Mouse (Mus musculus): ENCODE results near the gene Htr3b.
A peak's percentile ranks its signal among the peaks of the same experiment; 100 is the strongest.
"Not testable (repeated sequence)": the region's sequence is repeated elsewhere in the genome, so short reads cannot be mapped to it uniquely, and the experiment has no call there.

The Htr3b gene

DNA sequence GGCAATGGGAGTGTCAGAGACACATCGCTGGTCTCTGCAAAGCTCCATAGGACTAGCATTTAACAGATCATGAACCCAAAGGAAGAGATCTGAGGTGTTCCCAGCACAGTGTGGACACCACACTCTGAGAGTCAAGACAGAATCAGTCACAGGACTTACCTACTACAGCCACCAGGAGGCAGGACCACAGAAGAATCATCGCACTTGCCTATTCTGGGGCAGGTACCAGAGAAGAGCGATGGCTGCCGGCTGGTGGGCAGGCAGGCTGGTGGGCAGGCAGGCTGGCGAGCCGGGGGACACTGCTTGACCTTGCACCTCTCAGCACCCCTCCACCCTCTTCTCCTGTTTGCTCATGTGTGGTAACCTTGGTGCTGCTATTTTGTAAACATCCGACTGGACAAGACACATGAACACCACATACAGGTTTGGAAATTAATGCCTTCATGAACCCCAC, at the start of gene Htr3b:
Gene Htr3b, minus strand, starts transcription at position 404 of the 454 bp plus-strand sequence.
- no peak for DNase-seq

DNA sequence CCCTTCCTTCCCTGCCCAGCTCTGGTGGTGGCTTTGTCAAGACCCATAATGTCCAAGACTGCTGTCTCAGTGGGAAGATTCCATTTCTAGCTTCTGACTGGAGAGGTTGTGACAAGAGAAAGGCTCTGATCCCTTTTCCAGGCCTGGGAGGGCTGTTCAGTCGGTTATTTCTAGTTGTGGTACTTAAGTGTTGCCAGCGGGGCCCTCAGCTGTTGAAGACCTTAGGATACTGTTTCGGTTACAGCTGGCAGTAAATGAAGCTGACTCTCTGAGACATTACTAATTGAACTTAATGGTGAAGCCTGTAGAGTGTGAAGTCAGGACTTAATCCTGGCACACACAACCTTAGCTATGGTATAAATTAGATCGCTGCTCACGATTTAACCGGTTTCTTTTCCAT, 34.5 kb upstream of the Htr3b start:
- no peak for DNase-seq

GRCm38 (mm10) chr9:48995735-48996134, 30.9 kb upstream of the Htr3b start:
- no peak for DNase-seq

- DNase-seq = no peak
Observed at GRCm38 (mm10) chr9:48994779-48995178, 30.0 kb upstream of the Htr3b start.

- no peak for DNase-seq
Observed at GRCm38 (mm10) chr9:48991671-48992070, 26.9 kb upstream of the Htr3b start.

- no peak for DNase-seq
Observed at GRCm38 (mm10) chr9:48987201-48988101, 22.7 kb upstream of the Htr3b start.

GRCm38 (mm10) chr9:48986616-48987141, 21.9 kb upstream of the Htr3b start:
- no peak for DNase-seq

GRCm38 (mm10) chr9:48985708-48986088, 20.9 kb upstream of the Htr3b start:
- DNase-seq = no peak

DNA sequence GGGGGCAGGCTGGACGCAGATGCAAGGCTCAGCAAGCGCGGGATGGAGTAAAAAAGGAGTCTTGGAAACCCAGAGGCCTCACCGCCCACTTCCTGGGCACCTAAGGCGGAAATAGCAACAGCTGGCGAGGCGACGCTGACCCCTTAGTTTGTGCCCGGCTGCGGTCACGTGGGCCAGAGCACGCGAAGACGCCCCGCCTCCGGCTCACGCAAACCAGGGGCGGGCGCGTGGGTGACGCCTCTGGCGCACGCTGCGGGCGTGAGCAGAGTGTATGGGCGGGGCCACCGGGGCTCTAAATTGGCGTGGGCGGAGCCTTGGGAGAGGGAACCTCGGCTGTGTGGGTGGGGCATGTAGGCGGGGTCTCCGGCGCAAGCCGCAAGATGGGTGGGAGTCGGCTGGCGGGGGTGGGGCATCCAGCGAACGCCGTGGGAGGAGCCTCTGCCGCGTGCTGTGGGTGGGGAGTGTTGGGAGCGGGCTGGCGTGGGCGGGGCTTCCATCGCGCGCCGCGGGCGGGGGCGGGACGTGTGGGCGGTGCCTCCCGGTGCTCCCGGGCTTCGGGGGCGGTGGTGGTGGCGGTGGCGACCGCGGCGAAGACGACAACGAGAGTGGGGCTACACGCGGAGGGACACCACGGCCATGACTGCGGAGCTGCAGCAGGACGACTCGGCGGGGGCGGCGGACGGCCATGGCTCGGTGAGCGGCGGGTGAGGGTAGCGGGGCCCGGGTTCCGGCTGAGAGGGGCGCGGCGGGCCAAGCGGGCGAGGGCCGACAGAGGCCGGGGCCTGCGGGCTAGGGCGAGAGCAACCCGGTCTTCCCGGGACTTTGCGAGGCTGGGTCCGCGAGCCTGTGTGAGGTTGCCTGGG, 20.3 kb upstream of the Htr3b start, which contains the start of gene Usp28:
Gene Usp28, plus strand, starts transcription at position 531 of the 863 bp plus-strand sequence.
- peak; percentile 95 for DNase-seq

GRCm38 (mm10) chr9:48984320-48984844, 19.6 kb upstream of the Htr3b start:
- no peak for DNase-seq

DNA sequence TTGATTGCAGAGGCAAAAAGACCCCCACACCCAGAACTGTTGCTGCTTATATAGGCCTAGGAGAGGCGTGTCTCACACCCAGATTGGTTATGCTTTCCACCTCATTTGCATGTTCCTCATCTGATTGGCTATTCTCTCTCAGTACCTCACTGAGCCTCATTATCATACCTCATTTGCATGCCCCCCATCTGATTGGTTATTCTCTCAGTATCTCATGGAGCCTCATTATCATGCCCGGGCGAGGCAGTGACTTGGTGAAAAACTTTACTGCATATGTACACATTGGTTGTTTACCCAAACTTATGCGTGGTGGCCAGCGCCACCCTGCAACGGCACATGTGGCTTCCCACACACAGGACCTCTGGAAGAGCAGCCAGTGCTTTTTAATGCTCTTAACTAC, 19.0 kb upstream of the Htr3b start:
- DNase-seq = not testable (repeated sequence)

DNA sequence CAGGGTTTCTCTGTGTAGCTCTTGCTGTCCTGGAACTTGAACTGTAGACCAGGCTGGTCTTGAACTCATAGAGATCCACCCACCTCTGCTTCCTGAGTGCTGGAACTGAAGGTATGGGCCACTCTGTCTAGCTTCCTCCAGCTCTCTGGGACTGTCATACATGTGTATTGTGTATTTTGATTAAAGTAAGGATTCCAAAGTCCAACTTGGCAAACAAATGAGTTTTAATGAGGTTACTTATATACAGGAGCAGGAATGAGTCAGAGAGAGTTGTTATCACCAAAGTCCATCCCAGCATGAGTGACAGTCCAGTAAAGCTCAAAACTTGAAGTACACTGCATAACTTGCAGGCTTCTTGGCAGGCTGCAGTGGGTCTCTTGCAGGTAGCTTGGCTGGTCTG, 17.0 kb upstream of the Htr3b start:
- DNase-seq = no peak

DNA sequence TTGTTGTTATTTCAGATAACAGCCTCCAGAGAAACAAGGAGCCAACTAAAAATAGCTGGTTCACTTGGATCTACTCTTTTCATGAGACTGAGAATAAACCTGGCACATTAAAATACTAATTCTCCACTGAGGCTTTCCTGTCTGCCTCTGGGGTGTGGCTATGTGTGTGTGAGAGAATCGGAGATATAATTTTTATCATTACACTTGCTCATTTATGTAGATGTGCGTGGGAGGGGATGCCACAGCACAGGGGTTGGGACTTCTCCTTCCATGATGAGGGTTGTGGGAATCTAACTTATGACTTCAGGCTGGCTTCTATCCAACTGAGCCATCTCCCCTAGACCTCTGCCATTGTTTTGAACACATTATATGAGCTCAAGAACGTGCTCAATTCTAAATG, 16.0 kb upstream of the Htr3b start:
- DNase-seq = no peak

DNA sequence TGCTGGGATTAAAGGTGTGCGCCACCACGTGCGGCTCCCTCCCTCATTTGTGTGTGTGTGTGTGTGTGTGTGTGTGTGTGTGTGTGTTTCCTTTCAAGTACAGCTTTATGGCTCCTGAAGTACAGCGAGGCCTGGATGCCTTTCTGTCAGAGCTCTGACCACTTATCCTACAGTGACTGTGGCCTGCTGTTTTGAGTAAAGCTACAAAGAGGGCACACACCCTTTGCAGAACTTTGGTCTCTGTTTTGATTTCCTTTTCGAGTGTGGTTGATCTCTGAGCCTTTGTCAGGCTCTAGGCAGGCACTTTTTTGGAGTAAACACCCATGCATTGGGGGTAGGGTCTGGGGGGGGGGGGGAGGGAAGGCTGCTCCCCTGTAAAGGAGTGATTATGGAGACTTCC, 15.6 kb upstream of the Htr3b start:
- no peak for DNase-seq

DNA sequence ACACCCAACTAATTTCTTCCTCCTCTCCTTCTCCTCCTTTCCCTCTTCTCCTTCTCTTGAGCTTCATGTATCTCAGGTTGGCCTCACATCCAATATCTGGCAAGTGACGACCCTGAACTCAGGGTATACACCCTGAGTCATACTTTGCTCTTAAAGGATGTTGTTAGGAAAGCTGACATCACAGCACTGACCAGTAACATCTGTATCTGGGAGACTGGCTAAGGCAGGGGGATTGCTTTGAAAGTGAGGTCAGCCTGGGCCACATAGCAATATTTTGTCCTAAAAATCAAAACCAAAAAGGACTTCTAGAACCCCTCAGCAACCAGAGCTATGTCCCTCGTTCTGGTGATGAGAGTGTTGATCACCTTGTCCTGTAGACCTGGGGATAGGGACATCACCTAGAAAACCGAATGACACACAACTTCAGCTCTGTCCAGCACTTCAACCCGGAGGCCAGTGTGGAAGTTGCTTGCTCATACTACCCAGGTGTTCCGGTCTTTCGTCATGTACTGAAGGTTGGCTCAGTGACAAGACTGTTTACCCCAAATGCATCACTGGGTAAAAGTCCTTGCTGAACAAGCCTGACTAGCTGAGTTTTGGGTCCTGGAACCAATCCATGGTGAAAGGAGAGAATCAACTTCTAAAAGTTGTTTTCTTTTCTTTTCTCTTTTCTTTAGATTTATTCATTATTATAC, 12.0 kb upstream of the Htr3b start:
- no peak for DNase-seq

DNA sequence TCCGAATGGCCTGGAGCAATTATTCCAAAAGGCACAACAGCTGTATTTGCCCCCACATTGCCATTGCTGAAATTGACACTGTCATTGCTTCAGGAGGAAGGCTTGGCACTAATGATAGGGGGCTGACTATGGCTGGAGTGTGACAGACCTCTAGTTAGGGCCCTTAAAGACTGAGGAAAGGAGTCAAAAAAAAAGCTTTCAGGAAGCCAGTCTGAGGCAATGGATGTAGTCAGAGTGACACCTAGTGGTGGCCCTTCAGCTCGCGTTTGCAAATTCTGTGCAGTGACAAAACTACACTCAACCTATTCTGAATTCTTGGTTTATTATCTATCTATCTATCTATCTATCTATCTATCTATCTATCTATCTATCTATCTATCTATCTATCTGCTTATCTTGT, 7.7 kb upstream of the Htr3b start:
- peak; percentile 49 for DNase-seq

DNA sequence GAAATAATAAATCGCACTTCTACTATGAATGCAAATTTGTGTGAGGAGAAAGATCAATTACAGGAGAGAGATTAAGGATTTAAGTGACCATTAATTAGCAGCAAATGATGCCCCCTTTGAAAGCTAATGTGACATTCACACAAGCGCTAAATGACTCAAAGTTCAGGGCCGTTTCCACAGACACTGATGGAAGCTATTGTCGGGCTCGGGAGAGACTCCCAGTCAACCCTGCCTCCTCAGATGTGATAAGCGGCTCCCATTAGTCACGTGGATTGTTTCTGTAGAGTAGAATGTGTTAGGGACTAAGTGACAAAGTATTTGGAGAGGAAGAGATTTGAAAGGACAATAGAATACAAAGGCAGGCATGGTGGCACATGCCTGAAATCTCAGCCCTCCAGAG, 2.7 kb downstream of the Htr3b start:
- DNase-seq = no peak

- no peak for DNase-seq
Observed at GRCm38 (mm10) chr9:48961314-48961713, 3.5 kb downstream of the Htr3b start.

- no peak for DNase-seq
Observed at GRCm38 (mm10) chr9:48947565-48947964, 17.2 kb downstream of the Htr3b start.

- no peak for DNase-seq
Observed at GRCm38 (mm10) chr9:48942349-48942748, 22.4 kb downstream of the Htr3b start.

DNA sequence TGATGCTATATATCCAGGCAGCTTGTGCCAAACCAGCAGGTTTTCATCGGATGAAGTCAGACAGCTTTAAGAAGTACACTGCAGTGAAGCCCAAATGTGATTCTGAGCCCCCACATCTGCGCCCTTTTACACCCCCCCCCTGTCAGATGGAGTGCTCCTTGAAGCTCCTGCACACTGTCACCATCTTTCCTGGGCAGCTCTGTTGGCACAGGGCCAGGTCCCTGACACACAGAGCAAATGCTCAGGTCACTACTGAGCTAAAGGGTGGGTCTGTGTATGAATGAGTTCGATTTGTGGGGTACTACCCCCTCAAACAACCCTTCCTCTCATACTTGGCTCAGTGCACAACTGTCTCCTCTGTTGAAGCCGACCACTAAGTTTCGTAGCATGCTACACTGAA, 35.4 kb downstream of the Htr3b start:
- no peak for DNase-seq

DNA sequence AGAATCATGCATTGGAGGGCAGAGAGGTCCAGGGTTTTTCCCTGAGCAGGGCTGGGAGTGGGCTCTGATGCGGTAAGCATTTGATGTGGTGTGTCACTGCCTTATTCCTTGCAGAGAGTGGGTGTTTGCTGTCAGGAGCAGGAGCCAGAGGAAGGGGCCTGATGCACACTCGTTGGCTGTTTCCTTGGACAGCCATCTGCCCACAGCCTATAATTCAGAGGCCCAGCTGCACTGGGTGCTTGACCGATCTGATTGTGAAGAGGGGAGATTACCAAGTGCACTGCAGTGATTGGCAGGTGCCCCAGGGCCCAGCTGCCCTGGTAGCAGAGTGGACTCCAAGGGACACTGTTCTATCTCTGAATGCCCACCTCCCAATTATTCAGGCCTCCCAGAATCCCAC, 36.0 kb downstream of the Htr3b start:
- DNase-seq = no peak

Measured in right cerebral cortex, postnatal 25 days (tissue).